In genomic region chr9:56324576-56325355, GRCm38 (mm10) we compare ENCODE assay signal across 9 mouse cellular contexts.
DNase-seq lines count a peak whose midpoint lies in the region; ATAC-seq and TF ChIP-seq lines count a peak whose summit lies in the region.
"Had no signal": no experiment of that assay in that cellular context is flagged by ENCODE, and none has a peak within 500 bp of the region (broad histone marks: within the 10 kb centered on the region; RNA-seq: fewer than 3 reads in every experiment).

No protein-coding gene starts in this region.

- no peak for TF ChIP-seq CTCF in brain, embryonic 14.5 days (IDR thresholded peaks at IDR 0.05; ENCODE audit: borderline replicate concordance, extremely low read depth, insufficient read depth, insufficient read length)

- peak; percentile 17 for DNase-seq in gastrocnemius, adult 18-20 months (ENCODE audit: low spot score)
- no peak for DNase-seq in gastrocnemius, adult 8-10 months (ENCODE audit: low spot score in 2 of 2)
- DNase-seq in brain, embryonic 14.5 days (ENCODE audit: low read depth): peak; percentile 13
- no peak for DNase-seq in layer of hippocampus, adult 9-10 months (ENCODE audit: low spot score)
- no peak for DNase-seq in adrenal gland, postnatal 10 days
- DNase-seq: liver, embryonic 13.5 days had no signal

- no peak for TF ChIP-seq POLR2A in brain, embryonic 14.5 days (IDR thresholded peaks at IDR 0.05; ENCODE audit: borderline replicate concordance, extremely low read depth, insufficient read depth, insufficient read length, poor library complexity, severe bottlenecking)

- no peaks in the 10 kb centered on the region for H3K27me3 ChIP-seq in heart, embryonic 15.5 days
- no peaks in the 10 kb centered on the region for H3K27me3 ChIP-seq in limb, embryonic 12.5 days
- no peaks in the 10 kb centered on the region for H3K27me3 ChIP-seq in forebrain, embryonic 15.5 days
- H3K27me3 ChIP-seq: liver, embryonic 13.5 days had no signal

- ATAC-seq in heart, embryonic 15.5 days (replicated peaks; ENCODE audit: insufficient number of reproducible peaks, insufficient read depth, low FRiP score, low read depth): no peak
- no peak for ATAC-seq in limb, embryonic 12.5 days (ENCODE audit: insufficient number of reproducible peaks, insufficient read depth, low FRiP score, low TSS enrichment, low read depth)
- no peak for ATAC-seq in forebrain, embryonic 15.5 days (replicated peaks)

- WGBS in heart, embryonic 15.5 days: 37% methylated on average over 16 of the region's 16 CpGs
- WGBS in limb, embryonic 12.5 days: 36% methylated on average over 16 of the region's 16 CpGs
- 81% methylated on average over 16 of the region's 16 CpGs for WGBS in forebrain, embryonic 15.5 days

- H3K4me2 ChIP-seq in heart, embryonic 15.5 days: peak overlapping the region; percentile 50
- H3K4me2 ChIP-seq in limb, embryonic 12.5 days: peak overlapping the region; percentile 46
- no peak overlapping the region for H3K4me2 ChIP-seq in forebrain, embryonic 15.5 days (replicated peaks)
- H3K4me2 ChIP-seq: liver, embryonic 13.5 days had no signal

- H3K4me1 ChIP-seq in heart, embryonic 15.5 days (replicated peaks): peaks cover 25% of the 10 kb centered on the region
- peaks cover 7% of the 10 kb centered on the region; the same call in 1 of the 2 replicates for H3K4me1 ChIP-seq in limb, embryonic 12.5 days (replicated peaks)
- H3K4me1 ChIP-seq in forebrain, embryonic 15.5 days: no peaks in the 10 kb centered on the region

- no peak overlapping the region for H3K4me3 ChIP-seq in heart, embryonic 15.5 days
- H3K4me3 ChIP-seq in limb, embryonic 12.5 days (replicated peaks): 0 out of 2 replicates have a peak overlapping the region, but pooled peaks have one; percentile 12
- no peak overlapping the region for H3K4me3 ChIP-seq in forebrain, embryonic 15.5 days
- H3K4me3 ChIP-seq: liver, embryonic 13.5 days had no signal

- no peak overlapping the region for H3K9ac ChIP-seq in heart, embryonic 15.5 days
- H3K9ac ChIP-seq in limb, embryonic 12.5 days (replicated peaks): no peak overlapping the region
- no peak overlapping the region for H3K9ac ChIP-seq in forebrain, embryonic 15.5 days (replicated peaks)
- H3K9ac ChIP-seq: liver, embryonic 13.5 days had no signal

- H3K9me3 ChIP-seq in heart, embryonic 15.5 days (replicated peaks): no peaks in the 10 kb centered on the region
- no peaks in the 10 kb centered on the region for H3K9me3 ChIP-seq in limb, embryonic 12.5 days
- no peaks in the 10 kb centered on the region for H3K9me3 ChIP-seq in forebrain, embryonic 15.5 days
- H3K9me3 ChIP-seq: liver, embryonic 13.5 days had no signal

- no peaks in the 10 kb centered on the region for H3K36me3 ChIP-seq in heart, embryonic 15.5 days
- no peaks in the 10 kb centered on the region for H3K36me3 ChIP-seq in limb, embryonic 12.5 days
- no peaks in the 10 kb centered on the region for H3K36me3 ChIP-seq in forebrain, embryonic 15.5 days
- H3K36me3 ChIP-seq: liver, embryonic 13.5 days had no signal

- H3K27ac ChIP-seq in heart, embryonic 15.5 days: peak overlapping the region; percentile 77
- peak overlapping the region; percentile 72; the same call in 1 of the 2 replicates for H3K27ac ChIP-seq in limb, embryonic 12.5 days
- H3K27ac ChIP-seq in forebrain, embryonic 15.5 days (replicated peaks): no peak overlapping the region
- H3K27ac ChIP-seq: liver, embryonic 13.5 days had no signal

Comparison
In these comparisons a context has a peak if more than half of its experiments do, and no peak if none do; other contexts are left out.
1. DNase-seq: peak in gastrocnemius, adult 18-20 months (single experiment) and brain, embryonic 14.5 days (single experiment); none in gastrocnemius, adult 8-10 months (0 of 2), layer of hippocampus, adult 9-10 months (single experiment) and adrenal gland, postnatal 10 days (single experiment).